Mouse (Mus musculus) C2C12 (cell line): ENCODE data around the gene Med13l.

Source experiments
- CTCF ChIP-seq: IDR thresholded peaks from one replicate; pipeline ENCODE4 v1.5.1; 2011; ENCODE audit not compliant: control insufficient read depth, insufficient read depth, insufficient read length
- MAX ChIP-seq: IDR thresholded peaks from one replicate; pipeline ENCODE4 v1.6.1; 2011; ENCODE audit warnings: mild to moderate bottlenecking, control low read depth

DNA sequence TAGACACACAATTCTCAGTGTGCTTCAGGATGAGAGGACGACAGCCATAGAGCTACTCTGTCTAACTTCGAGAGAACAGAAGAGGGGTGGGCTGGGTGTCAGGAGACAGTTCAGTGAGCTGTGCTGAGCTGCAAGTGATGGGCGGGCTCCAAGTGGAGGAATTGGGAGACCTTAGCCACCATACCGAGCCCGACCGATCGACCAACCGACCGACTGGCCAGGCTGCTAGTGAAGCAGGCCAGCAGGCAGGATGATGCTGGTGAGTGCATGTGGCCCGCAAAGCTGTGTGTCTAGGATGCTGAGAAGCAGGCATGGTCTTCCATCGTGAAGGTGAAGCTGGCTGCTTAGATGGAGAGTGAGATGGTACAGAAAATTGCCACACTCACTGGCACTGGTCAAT, 94.1 kb downstream of the Med13l start:
- no peak for TF ChIP-seq MAX
- TF ChIP-seq CTCF = no peak
